Mouse (Mus musculus) layer of hippocampus, adult 9-10 months (tissue): ENCODE results near the gene Gm20816.
"Not testable (repeated sequence)": the region's sequence is repeated elsewhere in the genome, so short reads cannot be mapped to it uniquely, and the experiment has no call there.

ENCODE experiments used
- DNase-seq: peaks from one replicate; pipeline ENCODE4 v3.0.0; 2022; ENCODE audit warnings: low spot score

Gm20816 gene

DNA sequence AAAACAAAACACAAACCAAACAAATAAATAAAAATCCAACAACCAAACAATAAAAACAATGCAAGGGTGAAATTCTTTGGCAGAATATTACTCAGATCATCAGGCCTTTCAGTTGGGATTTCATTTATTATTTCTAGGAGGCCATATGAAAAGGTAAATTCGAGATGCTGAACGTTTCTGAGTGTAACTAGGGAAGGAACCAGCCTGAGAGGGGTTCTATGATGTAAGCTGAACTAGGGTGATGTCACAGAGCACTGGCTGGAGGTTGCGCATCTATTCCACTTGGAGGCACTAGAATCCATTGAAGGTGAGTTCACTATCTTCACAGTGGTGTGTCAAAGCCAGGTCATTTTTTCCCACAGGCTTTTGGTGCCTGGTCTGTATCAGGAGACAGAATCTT lies at the start of gene Gm20816:
Gene Gm20816, plus strand, starts transcription at position 301 of the 400 bp plus-strand sequence.
- not testable (repeated sequence) for DNase-seq
